Mouse (Mus musculus) heart, postnatal 4 days (tissue): Measurements from ENCODE around the gene Ddx43. TPM values are rescaled to one million over a fixed set of nuclear protein-coding genes. Genes with fewer than 3 reads are reported as not detected.
A peak's percentile ranks its signal among the peaks of the same experiment; 100 is the strongest.

Source experiments
- DNase-seq: peaks from one replicate; pipeline ENCODE4 v3.0.0; 2021
- total RNA-seq, 2 experiments: library from RNA; stranded (reverse); gene quantifications; 2 replicates each; pipeline ENCODE4 v1.2.3; 2021

Gene Ddx43
- total RNA-seq, 2 experiments from 2014 or later = not detected

- DNase-seq = no peak
Observed at GRCm38 (mm10) chr9:78447606-78447972, 52.0 kb downstream of the Ddx43 start.

GRCm38 (mm10) chr9:78447973-78448873, 52.6 kb downstream of the Ddx43 start, which contains the start of the genes Mto1 and Gm17324:
Gene Mto1 (plus strand): TSS chr9:78448208.
Gene Gm17324 (minus strand): TSS chr9:78448786.
- DNase-seq = peak; percentile 92

- no peak for DNase-seq
Observed at GRCm38 (mm10) chr9:78450404-78450803, 54.8 kb downstream of the Ddx43 start.

- DNase-seq = no peak
Observed at GRCm38 (mm10) chr9:78451382-78451781, 55.8 kb downstream of the Ddx43 start.

- DNase-seq = no peak
Observed at GRCm38 (mm10) chr9:78457026-78457425, 61.4 kb downstream of the Ddx43 start.

GRCm38 (mm10) chr9:78463337-78463736, 67.8 kb downstream of the Ddx43 start:
- DNase-seq = no peak

- DNase-seq = no peak
Observed at GRCm38 (mm10) chr9:78465725-78466124, 70.1 kb downstream of the Ddx43 start.

Other genes starting within 250 kb of the Ddx43 start
- gene Gsta4, start 213.0 kb upstream of the Ddx43 start, total RNA-seq = 10 to 100 TPM; 66.4 to 68.2 TPM
- gene Gsta1, start 165.1 kb upstream of the Ddx43 start, total RNA-seq = under 1 TPM in 1 of 2 experiments, not detected in 1; 0.41 TPM
- gene Gm3776, start 138.6 kb upstream of the Ddx43 start, total RNA-seq = not detected
- not detected for gene Gm10639, start 105.9 kb upstream of the Ddx43 start, total RNA-seq
- gene Omt2a, start 81.0 kb upstream of the Ddx43 start, total RNA-seq = not detected
- gene Omt2b, start 68.2 kb upstream of the Ddx43 start, total RNA-seq = not detected
- not detected for gene Gsta2, start 40.0 kb upstream of the Ddx43 start, total RNA-seq
- gene Dppa5a, start 27.6 kb upstream of the Ddx43 start, total RNA-seq = not detected
- not detected for gene Ooep, start 17.1 kb upstream of the Ddx43 start, total RNA-seq
- 1 to 10 TPM; 1.7 to 2.0 TPM for gene Cgas, start 47.5 kb downstream of the Ddx43 start, total RNA-seq
- 10 to 100 TPM; 20.3 to 20.4 TPM for gene Mto1, start 52.4 kb downstream of the Ddx43 start, total RNA-seq
- gene Gm17324, start 53.0 kb downstream of the Ddx43 start, total RNA-seq = not detected
- 1,000 to 10,000 TPM; 4,503 to 4,597 TPM for gene Eef1a1, start 93.4 kb downstream of the Ddx43 start, total RNA-seq
- gene Slc17a5, start 192.3 kb downstream of the Ddx43 start, total RNA-seq = 1 to 10 TPM; 6.9 to 7.2 TPM
- 10 to 100 TPM; 12.5 to 13.7 TPM for gene Cd109, start 219.8 kb downstream of the Ddx43 start, total RNA-seq